Mouse (Mus musculus) myocyte (in vitro differentiated cells): ENCODE measurements around the gene Sema3c.

ENCODE experiments used
- CEBPB ChIP-seq: IDR thresholded peaks from 2 replicates; pipeline ENCODE4 v1.6.1; 2011; ENCODE audit warnings: mild to moderate bottlenecking, moderate library complexity; ENCODE audit not compliant: poor library complexity, insufficient read depth, severe bottlenecking
- E2F4 ChIP-seq: IDR thresholded peaks from one replicate; pipeline ENCODE4 v1.6.1; 2011; ENCODE audit warnings: mild to moderate bottlenecking, control low read depth, moderate library complexity; ENCODE audit not compliant: insufficient read depth
- MAX ChIP-seq: IDR thresholded peaks from one replicate; pipeline ENCODE4 v1.6.1; 2011; ENCODE audit warnings: low read depth, mild to moderate bottlenecking, control low read depth
- MYOD1 ChIP-seq, 3 experiments: IDR thresholded peaks; one replicate each; pipeline ENCODE4 v1.6.1; 2011; ENCODE audit warnings: control low read depth in 2 of 3, low read depth in 2 of 3, mild to moderate bottlenecking in 2 of 3, moderate library complexity in 1 of 3; ENCODE audit not compliant: insufficient read length in 2 of 3, control insufficient read depth in 1 of 3
- MYOG ChIP-seq, 3 experiments: IDR thresholded peaks; one replicate each; pipeline ENCODE4 v1.6.1; 2011; ENCODE audit warnings: control low read depth in 2 of 3, low read depth in 2 of 3, mild to moderate bottlenecking in 2 of 3; ENCODE audit not compliant: insufficient read length in 2 of 3, control insufficient read depth in 1 of 3, insufficient read depth in 1 of 3
- POLR2A ChIP-seq: IDR thresholded peaks from one replicate; pipeline ENCODE4 v1.6.1; 2011; ENCODE audit warnings: low read depth, mild to moderate bottlenecking, control low read depth, moderate library complexity; ENCODE audit not compliant: insufficient read length
- POLR2AphosphoS2 ChIP-seq: IDR thresholded peaks from one replicate; pipeline ENCODE4 v1.6.1; 2011; ENCODE audit warnings: low read depth, control low read depth; ENCODE audit not compliant: insufficient read length
- REST ChIP-seq: IDR thresholded peaks from one replicate; pipeline ENCODE4 v1.6.1; 2011; ENCODE audit warnings: mild to moderate bottlenecking, control low read depth, moderate library complexity; ENCODE audit not compliant: insufficient read depth, insufficient read length
- SRF ChIP-seq: IDR thresholded peaks from one replicate; pipeline ENCODE4 v1.6.1; 2011; ENCODE audit warnings: low read depth; ENCODE audit not compliant: control insufficient read depth, insufficient read length
- TCF12 ChIP-seq: IDR thresholded peaks from one replicate; pipeline ENCODE4 v1.6.1; 2011; ENCODE audit warnings: mild to moderate bottlenecking, control low read depth; ENCODE audit not compliant: poor library complexity, insufficient read depth, severe bottlenecking
- TCF3 ChIP-seq: IDR thresholded peaks from one replicate; pipeline ENCODE4 v1.6.1; 2011; ENCODE audit warnings: low read depth, control low read depth; ENCODE audit not compliant: insufficient read length
- USF1 ChIP-seq: IDR thresholded peaks from one replicate; pipeline ENCODE4 v1.6.1; 2011; ENCODE audit warnings: low read depth, mild to moderate bottlenecking, control low read depth, moderate library complexity

GRCm38 (mm10) chr5:17551693-17552092 lies 22.4 kb upstream of the Sema3c start:
- TF ChIP-seq POLR2A = no peak
- no peak for TF ChIP-seq USF1
- no peak for TF ChIP-seq E2F4
- TF ChIP-seq POLR2AphosphoS2 = no peak
- no peak for TF ChIP-seq TCF12
- TF ChIP-seq MYOD1 (IDR thresholded peaks at IDR 0.05; ENCODE audit: control insufficient read depth in 1 of 3, insufficient read length in 2 of 3, low read depth in 2 of 3) = peak in 2 of 3 experiments; percentile 39 to 43
- TF ChIP-seq MAX = no peak
- no peak for TF ChIP-seq MYOG (IDR thresholded peaks at IDR 0.05; ENCODE audit: control insufficient read depth in 1 of 3, insufficient read depth in 1 of 3, insufficient read length in 2 of 3, low read depth in 2 of 3)
- no peak for TF ChIP-seq CEBPB
- TF ChIP-seq REST = no peak
- no peak for TF ChIP-seq TCF3
- no peak for TF ChIP-seq SRF
